Mouse (Mus musculus): ENCODE measurements at regions not wholly inside any gene's neighbourhood (a gene's known extent, or its start where the extent isn't known, plus 50 kb on each side); places are given as distances from the start of the nearest gene placed in this dataset.

DNA sequence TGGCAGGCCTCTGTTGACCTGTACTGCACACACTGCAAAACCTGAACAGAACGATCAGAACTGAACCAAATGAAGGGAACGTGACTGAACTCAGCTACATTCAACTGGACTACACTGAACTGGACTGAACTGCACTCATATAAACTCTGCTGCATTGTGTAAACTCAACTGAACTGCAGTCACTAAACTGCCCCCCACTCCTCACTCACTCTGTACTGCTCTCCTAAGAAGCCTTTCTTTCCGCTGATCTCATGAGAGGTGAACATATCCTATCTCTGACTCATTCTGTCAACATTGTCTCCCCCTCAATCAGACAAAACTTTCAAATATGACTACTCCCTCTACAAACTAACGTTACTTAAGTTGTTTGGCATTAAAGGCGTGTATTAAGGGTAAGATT, 324.5 kb upstream of the Cdh9 start:
- TF ChIP-seq CTCF (IDR thresholded peaks at IDR 0.05; ENCODE audit: low read depth), result no peak
- no peak for TF ChIP-seq EP300 (optimal IDR thresholded peaks at IDR 0.05)
- peak; percentile 28 for DNase-seq (ENCODE audit: low spot score)
- Histone ChIP-seq H3K4me1 (replicated peaks; ENCODE audit: control insufficient read depth, insufficient read depth) (no peaks in the 10 kb centered on the region), H3K4me3 (ENCODE audit: low read depth, low read length) (no peak overlapping the region), H3K27ac (replicated peaks) (no peak overlapping the region), H3K9ac (ENCODE audit: low read length) (no peak overlapping the region), H3K9me3 (ENCODE audit: control insufficient read depth, low read length) (no peaks in the 10 kb centered on the region), H3K36me3 (ENCODE audit: control insufficient read depth, insufficient read depth, low read length) (no peaks in the 10 kb centered on the region), H3K27me3 (ENCODE audit: control insufficient read depth, insufficient read depth, low read length) (no peaks in the 10 kb centered on the region), H3K4me2 (replicated peaks; ENCODE audit: low read depth) (no peak overlapping the region)
- WGBS, result 44% methylated on average over 5 of the region's 5 CpGs
- ATAC-seq (ENCODE audit: low FRiP score, low TSS enrichment), result peak; percentile 99

DNA sequence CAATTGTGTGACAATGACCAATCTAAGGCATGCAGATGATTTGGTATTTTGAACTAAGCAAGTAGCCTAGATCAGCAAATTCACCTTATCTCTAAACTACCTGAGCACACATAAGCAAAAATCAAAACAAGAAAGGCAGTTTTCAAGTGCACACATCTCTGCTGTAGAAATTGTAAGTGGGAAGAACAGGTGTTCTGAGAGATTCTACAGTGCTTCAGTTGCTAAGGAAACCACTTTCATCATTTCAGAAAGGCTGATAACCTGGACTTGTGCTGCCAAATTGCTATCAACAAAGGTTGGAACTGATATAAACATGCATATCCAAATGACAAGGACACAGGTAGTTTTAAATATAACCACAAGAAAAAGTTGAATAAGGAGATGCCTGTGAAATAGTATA, 322.4 kb upstream of the Cdh9 start:
- H3K9ac ChIP-seq (ENCODE audit: low read length), result no peak overlapping the region
- no peak overlapping the region for H3K4me3 ChIP-seq (ENCODE audit: low read depth, low read length)
- H3K4me2 ChIP-seq (replicated peaks; ENCODE audit: low read depth), result no peak overlapping the region
- H3K27me3 ChIP-seq (ENCODE audit: control insufficient read depth, insufficient read depth, low read length), result no peaks in the 10 kb centered on the region
- ATAC-seq (ENCODE audit: low FRiP score, low TSS enrichment) (no peak), DNase-seq (ENCODE audit: low spot score) (no peak)
- no peaks in the 10 kb centered on the region for H3K36me3 ChIP-seq (ENCODE audit: control insufficient read depth, insufficient read depth, low read length)
- H3K9me3 ChIP-seq (ENCODE audit: control insufficient read depth, low read length), result no peaks in the 10 kb centered on the region
- no peaks in the 10 kb centered on the region for H3K4me1 ChIP-seq (replicated peaks; ENCODE audit: control insufficient read depth, insufficient read depth)
- H3K27ac ChIP-seq (replicated peaks), result no peak overlapping the region
- TF ChIP-seq EP300 (optimal IDR thresholded peaks at IDR 0.05) (no peak), CTCF (IDR thresholded peaks at IDR 0.05; ENCODE audit: low read depth) (no peak)

DNA sequence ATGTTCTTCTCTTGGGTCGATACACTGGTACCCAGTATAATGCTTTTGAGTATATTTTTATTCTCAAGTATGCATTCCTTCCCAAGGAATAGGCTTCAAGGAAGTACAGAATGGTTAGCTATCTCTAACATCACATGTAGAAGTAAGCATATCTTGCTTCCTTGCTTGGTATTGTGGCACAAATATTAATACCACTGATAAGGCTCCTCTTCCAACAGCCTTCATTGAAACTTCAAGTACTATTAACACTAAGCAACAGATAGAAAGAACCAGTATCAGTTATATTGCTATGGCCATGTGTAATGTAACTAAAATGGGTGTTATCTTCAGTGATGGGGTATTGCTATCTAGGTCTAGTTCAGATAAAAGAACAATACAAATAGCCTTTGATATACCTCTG, 316.9 kb upstream of the Cdh9 start:
- TF ChIP-seq EP300 (optimal IDR thresholded peaks at IDR 0.05) (no peak), CTCF (IDR thresholded peaks at IDR 0.05; ENCODE audit: low read depth) (no peak)
- H3K27ac ChIP-seq (replicated peaks), result no peak overlapping the region
- DNase-seq (ENCODE audit: low spot score) (no peak), ATAC-seq (ENCODE audit: low FRiP score, low TSS enrichment) (no peak)
- H3K36me3 ChIP-seq (ENCODE audit: control insufficient read depth, insufficient read depth, low read length), result no peaks in the 10 kb centered on the region
- WGBS, result 77% methylated on average over 1 of the region's 1 CpGs
- no peak overlapping the region for H3K4me3 ChIP-seq (ENCODE audit: low read depth, low read length)
- H3K27me3 ChIP-seq (ENCODE audit: control insufficient read depth, insufficient read depth, low read length), result no peaks in the 10 kb centered on the region
- no peak overlapping the region for H3K4me2 ChIP-seq (replicated peaks; ENCODE audit: low read depth)
- H3K4me1 ChIP-seq (replicated peaks; ENCODE audit: control insufficient read depth, insufficient read depth), result no peaks in the 10 kb centered on the region
- no peak overlapping the region for H3K9ac ChIP-seq (ENCODE audit: low read length)
- no peaks in the 10 kb centered on the region for H3K9me3 ChIP-seq (ENCODE audit: control insufficient read depth, low read length)

DNA sequence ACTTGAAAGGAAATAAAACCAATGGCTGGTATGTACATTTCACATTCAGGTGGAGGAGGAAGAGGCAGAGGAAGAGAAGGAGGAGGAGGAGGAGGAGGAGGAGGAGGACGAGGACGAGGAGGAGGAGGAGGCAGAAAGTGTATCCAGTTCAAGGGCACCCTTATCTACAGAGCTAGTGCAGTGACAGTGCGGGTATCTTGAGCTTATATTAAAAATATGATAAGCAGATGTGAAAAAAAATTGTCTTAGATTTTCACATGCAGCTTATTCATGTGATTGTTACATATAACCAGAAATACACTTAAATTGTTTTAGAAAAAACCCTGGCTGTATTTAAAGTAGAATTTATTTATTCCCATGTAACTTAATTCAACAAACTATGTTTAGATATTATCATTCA, 310.8 kb upstream of the Cdh9 start:
- ATAC-seq (ENCODE audit: low FRiP score, low TSS enrichment) (no peak), DNase-seq (ENCODE audit: low spot score) (no peak)
- H3K27ac ChIP-seq (replicated peaks), result no peak overlapping the region
- 61% methylated on average over 3 of the region's 3 CpGs for WGBS
- H3K36me3 ChIP-seq (ENCODE audit: control insufficient read depth, insufficient read depth, low read length), result no peaks in the 10 kb centered on the region
- H3K4me3 ChIP-seq (ENCODE audit: low read depth, low read length), result no peak overlapping the region
- no peak overlapping the region for H3K4me2 ChIP-seq (replicated peaks; ENCODE audit: low read depth)
- no peaks in the 10 kb centered on the region for H3K9me3 ChIP-seq (ENCODE audit: control insufficient read depth, low read length)
- TF ChIP-seq EP300 (optimal IDR thresholded peaks at IDR 0.05), result no peak
- no peak overlapping the region for H3K9ac ChIP-seq (ENCODE audit: low read length)
- H3K27me3 ChIP-seq (ENCODE audit: control insufficient read depth, insufficient read depth, low read length), result no peaks in the 10 kb centered on the region
- H3K4me1 ChIP-seq (replicated peaks; ENCODE audit: control insufficient read depth, insufficient read depth), result no peaks in the 10 kb centered on the region

DNA sequence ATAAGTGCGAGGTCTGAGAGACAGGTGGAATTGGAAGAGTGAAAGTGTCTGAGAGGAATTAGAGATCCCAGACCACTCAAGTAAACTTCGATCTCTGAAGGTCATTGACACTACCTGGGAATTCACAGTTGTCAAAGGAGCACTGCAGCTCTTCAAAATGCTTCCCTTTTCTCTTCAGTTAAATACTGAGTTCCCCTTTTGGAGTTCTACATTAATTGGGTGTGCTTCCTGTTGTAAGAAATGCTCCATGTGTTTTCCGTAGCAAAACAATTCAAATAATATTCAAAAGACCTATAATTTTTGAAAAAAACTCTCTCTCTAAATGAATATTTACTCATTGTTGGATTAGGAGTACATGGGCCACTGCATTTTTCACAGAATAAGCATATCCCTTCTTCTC, 305.5 kb upstream of the Cdh9 start:
- Histone ChIP-seq H3K27ac (replicated peaks) (no peak overlapping the region), H3K9me3 (ENCODE audit: control insufficient read depth, low read length) (no peaks in the 10 kb centered on the region), H3K9ac (ENCODE audit: low read length) (no peak overlapping the region), H3K36me3 (ENCODE audit: control insufficient read depth, insufficient read depth, low read length) (no peaks in the 10 kb centered on the region), H3K4me1 (replicated peaks; ENCODE audit: control insufficient read depth, insufficient read depth) (no peaks in the 10 kb centered on the region), H3K4me3 (ENCODE audit: low read depth, low read length) (no peak overlapping the region), H3K4me2 (replicated peaks; ENCODE audit: low read depth) (no peak overlapping the region), H3K27me3 (ENCODE audit: control insufficient read depth, insufficient read depth, low read length) (no peaks in the 10 kb centered on the region)
- 74% methylated on average over 3 of the region's 3 CpGs for WGBS
- TF ChIP-seq CTCF (IDR thresholded peaks at IDR 0.05; ENCODE audit: low read depth) (no peak), EP300 (optimal IDR thresholded peaks at IDR 0.05) (no peak)
- DNase-seq (ENCODE audit: low spot score) (no peak), ATAC-seq (ENCODE audit: low FRiP score, low TSS enrichment) (no peak)

DNA sequence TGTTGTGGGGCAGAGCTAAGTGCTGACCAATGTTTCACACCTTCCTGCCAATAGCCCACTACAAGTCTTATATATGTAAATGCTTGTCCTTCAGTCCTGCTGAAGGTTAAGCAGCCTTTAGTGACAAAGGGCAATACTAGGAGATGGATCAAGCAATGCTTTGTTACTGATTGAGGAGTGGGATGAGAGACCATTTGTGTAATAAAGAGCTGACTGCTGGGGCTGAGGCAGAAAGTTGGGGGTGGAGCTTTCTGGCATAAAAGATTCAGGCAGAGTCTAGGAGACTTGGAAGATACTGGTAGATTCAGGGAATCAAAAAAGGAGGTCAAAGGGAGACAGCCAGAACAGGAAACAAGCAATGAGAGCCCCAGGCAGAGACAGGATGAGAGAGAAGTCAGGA, 281.9 kb upstream of the Cdh9 start:
- ATAC-seq (ENCODE audit: low FRiP score, low TSS enrichment) (no peak), DNase-seq (ENCODE audit: low spot score) (no peak)
- no peaks in the 10 kb centered on the region for H3K36me3 ChIP-seq (ENCODE audit: control insufficient read depth, insufficient read depth, low read length)
- no peak overlapping the region for H3K27ac ChIP-seq (replicated peaks)
- H3K9ac ChIP-seq (ENCODE audit: low read length), result no peak overlapping the region
- H3K4me2 ChIP-seq (replicated peaks; ENCODE audit: low read depth), result no peak overlapping the region
- H3K4me3 ChIP-seq (ENCODE audit: low read depth, low read length), result no peak overlapping the region
- no peaks in the 10 kb centered on the region for H3K27me3 ChIP-seq (ENCODE audit: control insufficient read depth, insufficient read depth, low read length)
- H3K9me3 ChIP-seq (ENCODE audit: control insufficient read depth, low read length), result no peaks in the 10 kb centered on the region
- no peak for TF ChIP-seq CTCF (IDR thresholded peaks at IDR 0.05; ENCODE audit: low read depth)
- TF ChIP-seq EP300 (optimal IDR thresholded peaks at IDR 0.05), result no peak
- H3K4me1 ChIP-seq (replicated peaks; ENCODE audit: control insufficient read depth, insufficient read depth), result no peaks in the 10 kb centered on the region
